Mouse (Mus musculus): Measurements from ENCODE around the gene Tdrd5.

DNA sequence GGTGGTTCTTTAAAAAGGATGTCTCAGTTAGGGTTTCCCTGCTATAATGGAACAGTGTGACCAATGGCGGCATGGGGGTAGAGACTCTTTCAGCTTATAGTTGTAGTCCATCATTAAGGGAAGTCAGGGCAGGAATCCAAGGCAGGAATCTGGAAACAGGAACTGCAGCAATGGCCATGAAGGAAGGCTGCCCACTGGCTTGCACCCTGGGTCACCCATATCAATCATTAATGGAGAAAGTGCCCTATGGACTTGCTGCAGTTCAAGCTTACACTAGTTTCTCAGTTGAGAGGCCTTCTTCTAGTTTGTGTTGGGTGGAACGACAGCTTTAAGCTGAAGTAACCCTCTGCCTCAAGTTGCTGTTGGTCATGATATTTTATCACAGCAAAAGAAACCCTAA is 49.0 kb upstream of the Tdrd5 start:
- TF ChIP-seq KAT2A (IDR thresholded peaks at IDR 0.05; ENCODE audit: insufficient replicate concordance, low read length): no peak
- TF ChIP-seq POLR2A (IDR thresholded peaks at IDR 0.05; ENCODE audit: low read depth, low read length): no peak
- no peak for TF ChIP-seq MAFK (IDR thresholded peaks at IDR 0.05; ENCODE audit: insufficient replicate concordance, low read length)
- no peak for TF ChIP-seq ZNF384 (IDR thresholded peaks at IDR 0.05; ENCODE audit: low read depth, low read length)
- TF ChIP-seq CTCF (conservative IDR thresholded peaks at IDR 0.05 in 1 of 2, IDR thresholded peaks at IDR 0.05 in 1 of 2; ENCODE audit: low read depth in 2 of 2, low read length in 2 of 2): no peak
- no peak for TF ChIP-seq HCFC1 (IDR thresholded peaks at IDR 0.05; ENCODE audit: low read depth, low read length)

Data from CH12.LX (cell line).